Mouse (Mus musculus): ENCODE data around the gene Map3k14. TPM values are rescaled to one million over a fixed set of nuclear protein-coding genes. Genes with fewer than 3 reads are reported as not detected.

Gene Map3k14
- total RNA-seq, 4 experiments from 2014 or later, result 4.6 to 5.5 (median 4.8) TPM

GRCm38 (mm10) chr11:103177216-103177615 is 90.1 kb downstream of the Map3k14 start:
- DNase-seq (ENCODE audit: low spot score in 2 of 2), result no peak

GRCm38 (mm10) chr11:103176510-103176909 is 90.8 kb downstream of the Map3k14 start:
- DNase-seq (ENCODE audit: low spot score in 2 of 2), result no peak

- no peak for DNase-seq (ENCODE audit: low spot score in 2 of 2)
Observed at GRCm38 (mm10) chr11:103175688-103176442, 91.4 kb downstream of the Map3k14 start.

GRCm38 (mm10) chr11:103174891-103175391 is 92.3 kb downstream of the Map3k14 start:
- DNase-seq (ENCODE audit: low spot score in 2 of 2), result no peak

- DNase-seq (ENCODE audit: low spot score in 2 of 2), result no peak
Observed at GRCm38 (mm10) chr11:103174411-103174832, 92.8 kb downstream of the Map3k14 start.

- no peak for DNase-seq (ENCODE audit: low spot score in 2 of 2)
Observed at GRCm38 (mm10) chr11:103173771-103174344, 93.4 kb downstream of the Map3k14 start.

GRCm38 (mm10) chr11:103173041-103173770 is 94.1 kb downstream of the Map3k14 start:
- DNase-seq (ENCODE audit: low spot score in 2 of 2), result no peak

- DNase-seq (ENCODE audit: low spot score in 2 of 2), result no peak
Observed at GRCm38 (mm10) chr11:103172392-103173040, 94.8 kb downstream of the Map3k14 start.

GRCm38 (mm10) chr11:103171703-103172391 is 95.4 kb downstream of the Map3k14 start:
- DNase-seq (ENCODE audit: low spot score in 2 of 2), result no peak

- no peak for DNase-seq (ENCODE audit: low spot score in 2 of 2)
Observed at GRCm38 (mm10) chr11:103171286-103171620, 96.0 kb downstream of the Map3k14 start.

GRCm38 (mm10) chr11:103170494-103171285 is 96.6 kb downstream of the Map3k14 start, which contains the start of gene Fmnl1:
TSS of gene Fmnl1 (plus strand) at chr11:103171107.
- no peak for DNase-seq (ENCODE audit: low spot score in 2 of 2)

GRCm38 (mm10) chr11:103170111-103170493 is 97.2 kb downstream of the Map3k14 start:
- DNase-seq (ENCODE audit: low spot score in 2 of 2), result no peak

Other genes starting within 250 kb of the Map3k14 start
- gene Nmt1, start 239.3 kb downstream of the Map3k14 start, total RNA-seq (2022), result 100 to 1,000 TPM; 152 to 165 (median 160) TPM
- gene Dcakd, start 239.1 kb downstream of the Map3k14 start, total RNA-seq (2022), result 10 to 100 TPM; 55.2 to 71.2 (median 63.6) TPM
- 10 to 100 TPM; 11.0 to 15.3 (median 12.8) TPM for gene Plcd3, start 165.8 kb downstream of the Map3k14 start, total RNA-seq (2022)
- 10 to 100 TPM; 88.4 to 98.2 (median 94.7) TPM for gene Acbd4, start 165.8 kb downstream of the Map3k14 start, total RNA-seq (2022)
- gene Hexim1, start 151.2 kb downstream of the Map3k14 start, total RNA-seq (2022), result 10 to 100 TPM; 39.0 to 51.3 (median 45.9) TPM
- gene Hexim2, start 135.0 kb downstream of the Map3k14 start, total RNA-seq (2022), result 10 to 100 TPM in 3 of 4 experiments, 1 to 10 TPM in 1; 9.4 to 15.1 (median 11.6) TPM
- gene Fmnl1, start 96.4 kb downstream of the Map3k14 start, total RNA-seq (2022), result 100 to 1,000 TPM; 121 to 133 (median 125) TPM
- gene 1700023F06Rik, start 58.9 kb downstream of the Map3k14 start, total RNA-seq (2022), result 1 to 10 TPM; 1.4 to 3.1 (median 2.2) TPM
- gene Spata32, start 49.0 kb downstream of the Map3k14 start, total RNA-seq (2022), result 1 to 10 TPM; 1.4 to 3.0 (median 2.1) TPM
- 10 to 100 TPM in 3 of 4 experiments, 1 to 10 TPM in 1; 9.8 to 19.8 (median 15.6) TPM for gene Arhgap27, start 96.2 kb upstream of the Map3k14 start, total RNA-seq (2022)
- 10 to 100 TPM; 17.9 to 23.4 (median 20.4) TPM for gene Plekhm1, start 145.2 kb upstream of the Map3k14 start, total RNA-seq (2022)
- not detected for gene Lrrc37a, start 237.1 kb upstream of the Map3k14 start, total RNA-seq (2022)